19 mouse cellular contexts compared by ENCODE assay signal in the genomic region with DNA sequence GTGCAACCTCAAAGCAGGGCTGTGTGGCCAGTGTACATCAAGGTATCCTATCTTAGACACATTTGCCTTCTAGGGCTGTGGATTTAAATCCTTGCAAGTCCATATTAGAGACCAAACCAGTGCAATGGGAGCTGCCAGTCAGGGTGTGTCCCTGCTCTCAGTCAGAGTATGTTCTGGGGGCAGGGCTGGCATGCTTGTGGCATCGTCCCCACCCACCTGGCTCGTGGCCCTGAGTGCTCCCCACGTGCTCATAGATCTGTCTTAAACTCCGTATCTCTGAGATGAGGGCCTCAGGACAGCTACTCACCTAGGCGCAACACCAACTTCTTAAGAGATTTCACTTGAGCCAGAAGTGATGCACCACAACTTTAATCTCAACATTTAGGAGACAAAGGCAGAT. TPM values are rescaled to one million over a fixed set of nuclear protein-coding genes. Genes with fewer than 3 reads are reported as not detected.
DNase-seq lines count a peak whose midpoint lies in the region; TF ChIP-seq lines count a peak whose summit lies in the region.
"Had no signal": no experiment of that assay in that cellular context is flagged by ENCODE, and none has a peak within 500 bp of the region (broad histone marks: within the 10 kb centered on the region; RNA-seq: fewer than 3 reads in every experiment).

No protein-coding gene starts in this region.

- WGBS in kidney, adult 2 months, result 69% methylated on average over 5 of the region's 5 CpGs
- WGBS in small intestine, adult 2 months, result 26% methylated on average over 5 of the region's 5 CpGs

- no peaks in the 10 kb centered on the region; the same call in 1 of the 2 replicates for H3K4me1 ChIP-seq in kidney, adult 2 months (ENCODE audit: control insufficient read depth, insufficient read depth, low read length)
- peaks cover 26% of the 10 kb centered on the region for H3K4me1 ChIP-seq in small intestine, adult 2 months (ENCODE audit: control insufficient read depth, insufficient read depth, insufficient read length, low read length)
- H3K4me1 ChIP-seq: embryonic facial prominence, embryonic 15.5 days; forebrain, embryonic 10.5 days had no signal

- intact Hi-C loops in gastrocnemius, adult 2 months (cut with DNase I), result no loop called here
- intact Hi-C loops in gastrocnemius, postnatal 14 days (cut with DNase I; ENCODE audit: low total_unique reads), result no loop called here

- H3K36me3 ChIP-seq in kidney, adult 2 months (ENCODE audit: control insufficient read depth, insufficient read depth, low read length), result no peaks in the 10 kb centered on the region
- H3K36me3 ChIP-seq in small intestine, adult 2 months (ENCODE audit: control insufficient read depth, insufficient read depth, low read length), result no peaks in the 10 kb centered on the region
- H3K36me3 ChIP-seq: embryonic facial prominence, embryonic 15.5 days; forebrain, embryonic 10.5 days; heart, embryonic 12.5 days; hindbrain, embryonic 12.5 days had no signal

- H3K4me3 ChIP-seq in gastrocnemius, adult 2 months, result no peak overlapping the region
- no peak overlapping the region for H3K4me3 ChIP-seq in kidney, adult 2 months (ENCODE audit: insufficient read depth, low read depth, low read length)
- no peak overlapping the region for H3K4me3 ChIP-seq in small intestine, adult 2 months (ENCODE audit: low read depth, low read length)
- H3K4me3 ChIP-seq: embryonic facial prominence, embryonic 15.5 days; erythroblast, embryonic 14.5 days; forebrain, embryonic 10.5 days; heart, embryonic 12.5 days; hindbrain, embryonic 12.5 days had no signal

- no peak for TF ChIP-seq CTCF in gastrocnemius, adult 2 months (IDR thresholded peaks at IDR 0.05)
- no peak for TF ChIP-seq CTCF in kidney, adult 2 months (conservative IDR thresholded peaks at IDR 0.05; ENCODE audit: insufficient read depth, insufficient read length, low read depth, low read length)
- no peak for TF ChIP-seq CTCF in small intestine, adult 2 months (IDR thresholded peaks at IDR 0.05; ENCODE audit: extremely low read depth, insufficient read length, insufficient replicate concordance, low read depth, low read length)

- H3K27me3 ChIP-seq in kidney, adult 2 months (replicated peaks; ENCODE audit: control insufficient read depth, insufficient read depth, low read length), result no peaks in the 10 kb centered on the region
- H3K27me3 ChIP-seq in small intestine, adult 2 months (ENCODE audit: control insufficient read depth, insufficient read depth, low read length), result no peaks in the 10 kb centered on the region
- H3K27me3 ChIP-seq: embryonic facial prominence, embryonic 15.5 days; heart, embryonic 12.5 days; hindbrain, embryonic 12.5 days; Patski had no signal

- no peak for DNase-seq in gastrocnemius, adult 2 months
- no peak for DNase-seq in gastrocnemius, postnatal 14 days
- peak; percentile 9 for DNase-seq in kidney, adult 2 months
- DNase-seq in kidney, adult 9 months, result no peak
- peak; percentile 46 for DNase-seq in 3134 (ENCODE audit: extremely low read depth, insufficient read length, low spot score)
- DNase-seq in cerebellum, adult 8-10 months, result no peak
- DNase-seq in cerebellum, adult 11 months, result no peak
- DNase-seq: adrenal gland, postnatal 14 days; cerebellum, adult 2 months; embryo, embryonic 11 days; heart, adult 18-20 months; heart, postnatal 4 days had no signal

- TF ChIP-seq POLR2A in kidney, adult 2 months (IDR thresholded peaks at IDR 0.05; ENCODE audit: low read depth, low read length), result no peak
- TF ChIP-seq POLR2A in small intestine, adult 2 months (IDR thresholded peaks at IDR 0.05; ENCODE audit: low read depth, low read length), result no peak

- peak overlapping the region; percentile 28; the same call in 1 of the 2 replicates for H3K27ac ChIP-seq in gastrocnemius, adult 2 months
- H3K27ac ChIP-seq in kidney, adult 2 months (ENCODE audit: insufficient read depth, low read depth, low read length), result no peak overlapping the region
- peak overlapping the region; percentile 54 for H3K27ac ChIP-seq in small intestine, adult 2 months (ENCODE audit: insufficient read depth, low read depth, low read length)
- H3K27ac ChIP-seq: embryonic facial prominence, embryonic 15.5 days; forebrain, embryonic 10.5 days; hindbrain, embryonic 12.5 days had no signal

RNA-seq across cellular contexts. Expression of gene Inpp5a, which starts 46.1 kb away (rescaled TPM):
- total RNA-seq in gastrocnemius, adult 2 months (2021), result 10 to 100 TPM; 77.2 to 95.0 TPM
- 10 to 100 TPM; 36.5 to 39.8 TPM for total RNA-seq in gastrocnemius, postnatal 14 days (2021)
- 25.1 and 27.5 TPM in 2 replicates for polyA plus RNA-seq in kidney, adult 2 months (2012; rRNA removed)
- 21.5 and 56.6 TPM in 2 replicates for polyA plus RNA-seq in small intestine, adult 2 months (2012; rRNA removed)

Comparison
In these comparisons a context has a peak if more than half of its experiments do, and no peak if none do; other contexts are left out.
1. DNase-seq: peak in kidney, adult 2 months (single experiment) and 3134 (single experiment); none in gastrocnemius, adult 2 months (single experiment), gastrocnemius, postnatal 14 days (single experiment), kidney, adult 9 months (single experiment), cerebellum, adult 8-10 months (single experiment) and cerebellum, adult 11 months (single experiment).